Comparison of ENCODE assay signal across 38 mouse cellular contexts in the genomic region with DNA sequence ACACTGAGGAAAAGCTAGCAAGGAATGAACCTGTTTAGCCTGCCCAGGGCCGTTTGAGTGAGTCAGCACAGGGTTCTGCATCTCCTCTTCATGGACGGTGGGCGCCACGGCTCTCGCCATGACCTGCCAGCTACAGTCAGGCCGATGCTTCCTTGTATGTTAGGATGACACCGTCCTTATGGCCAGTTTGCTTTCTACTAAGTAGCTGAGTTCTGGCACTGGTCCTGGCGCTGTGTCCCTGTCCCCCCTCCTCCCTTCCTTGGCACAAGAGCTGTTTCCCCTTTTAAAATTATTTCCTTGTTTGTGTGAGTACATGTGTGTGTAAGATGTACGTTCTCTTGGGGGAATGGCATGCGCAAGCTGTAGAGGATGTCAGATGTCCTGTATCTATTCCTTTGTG. TPM values are rescaled to one million over a fixed set of nuclear protein-coding genes. Genes with fewer than 3 reads are reported as not detected.
DNase-seq lines count a peak whose midpoint lies in the region; ATAC-seq and TF ChIP-seq lines count a peak whose summit lies in the region.
"Had no signal": no experiment of that assay in that cellular context is flagged by ENCODE, and none has a peak within 500 bp of the region (broad histone marks: within the 10 kb centered on the region; RNA-seq: fewer than 3 reads in every experiment).

No protein-coding gene starts in this region.

- H3K36me3 ChIP-seq in kidney, embryonic 14.5 days (ENCODE audit: control insufficient read depth, insufficient read depth, low read length), result peaks cover 7% of the 10 kb centered on the region
- peaks cover 8% of the 10 kb centered on the region for H3K36me3 ChIP-seq in lung, embryonic 16.5 days (ENCODE audit: control insufficient read depth, insufficient read depth, low read length)
- peaks cover under 1% of the 10 kb centered on the region; the same call in 1 of the 2 replicates for H3K36me3 ChIP-seq in liver, embryonic 14.5 days (replicated peaks; ENCODE audit: control insufficient read depth, insufficient read depth, low read depth)

- no peak for ATAC-seq in kidney, embryonic 14.5 days (ENCODE audit: low FRiP score, low TSS enrichment)
- ATAC-seq in lung, embryonic 16.5 days (ENCODE audit: low read depth), result peak; percentile 62; the same call in 1 of the 2 replicates
- ATAC-seq in liver, embryonic 14.5 days (ENCODE audit: insufficient read depth), result no peak
- ATAC-seq: forebrain, embryonic 15.5 days; intestine, postnatal 0 days had no signal

- intact Hi-C loops in left cerebral cortex, postnatal 14 days (cut with DNase I), result no loop called here

- H3K27me3 ChIP-seq in kidney, embryonic 14.5 days (ENCODE audit: control insufficient read depth, insufficient read depth, low read length), result no peaks in the 10 kb centered on the region
- H3K27me3 ChIP-seq in lung, embryonic 16.5 days (ENCODE audit: control insufficient read depth, insufficient read depth, low read depth, low read length), result no peaks in the 10 kb centered on the region
- H3K27me3 ChIP-seq in liver, embryonic 14.5 days (ENCODE audit: control insufficient read depth, insufficient read depth, low read length), result no peaks in the 10 kb centered on the region
- H3K27me3 ChIP-seq: forebrain, embryonic 15.5 days; heart, embryonic 12.5 days; midbrain, embryonic 12.5 days; neural tube, embryonic 12.5 days had no signal

- H3K4me1 ChIP-seq in kidney, embryonic 14.5 days (ENCODE audit: control insufficient read depth, insufficient read depth, low read length), result no peaks in the 10 kb centered on the region
- no peaks in the 10 kb centered on the region; the same call in 1 of the 2 replicates for H3K4me1 ChIP-seq in lung, embryonic 16.5 days (replicated peaks; ENCODE audit: control insufficient read depth, insufficient read depth, low read length)
- peaks cover 30 to 38% of the 10 kb centered on the region in 2 experiments for H3K4me1 ChIP-seq in liver, embryonic 14.5 days (replicated peaks; ENCODE audit: control insufficient read depth in 2 of 2, insufficient read depth in 2 of 2, low read length in 1 of 2)
- H3K4me1 ChIP-seq: forebrain, embryonic 15.5 days; heart, embryonic 12.5 days; limb, embryonic 13.5 days; midbrain, embryonic 12.5 days; neural tube, embryonic 12.5 days had no signal

- no peak overlapping the region for H3K4me2 ChIP-seq in kidney, embryonic 14.5 days (replicated peaks; ENCODE audit: low read depth, low read length)
- H3K4me2 ChIP-seq in lung, embryonic 16.5 days (ENCODE audit: low read depth, low read length), result no peak overlapping the region
- no peak overlapping the region for H3K4me2 ChIP-seq in liver, embryonic 14.5 days (ENCODE audit: low read depth)
- H3K4me2 ChIP-seq: forebrain, embryonic 15.5 days; heart, embryonic 12.5 days; hindbrain, embryonic 14.5 days; limb, embryonic 13.5 days; midbrain, embryonic 12.5 days; neural tube, embryonic 12.5 days had no signal

- TF ChIP-seq CTCF in liver, embryonic 14.5 days (IDR thresholded peaks at IDR 0.05; ENCODE audit: low read depth), result no peak

- DNase-seq in kidney, postnatal 14 days, result peak; percentile 33
- no peak for DNase-seq in lung, postnatal 36 days
- no peak for DNase-seq in liver, embryonic 14.5 days (ENCODE audit: low read depth in 3 of 3, low spot score in 3 of 3)
- no peak for DNase-seq in left cerebral cortex, postnatal 14 days (ENCODE audit: low spot score in 2 of 2)
- DNase-seq in cerebellum, adult 11 months, result no peak
- DNase-seq: adrenal gland, adult 8-10 months; cerebellum, adult 9-10 months; cerebellum, postnatal 36 days; gastrocnemius, adult 2 months; gastrocnemius, postnatal 36 days; heart, adult 2 months; lung, adult 2 months; right cerebral cortex, adult 18-20 months; thymus, postnatal 4 days had no signal

- 82% methylated on average over 10 of the region's 10 CpGs for WGBS in kidney, embryonic 14.5 days
- 52% methylated on average over 10 of the region's 10 CpGs for WGBS in lung, embryonic 16.5 days
- 86% methylated on average over 10 of the region's 10 CpGs for WGBS in liver, embryonic 14.5 days (ENCODE audit: insufficient replicate concordance)

- no peak overlapping the region for H3K4me3 ChIP-seq in kidney, embryonic 14.5 days (ENCODE audit: low read length)
- no peak overlapping the region for H3K4me3 ChIP-seq in lung, embryonic 16.5 days (ENCODE audit: low read length)
- H3K4me3 ChIP-seq in liver, embryonic 14.5 days (ENCODE audit: insufficient read depth in 1 of 2, low read depth in 2 of 2, low read length in 2 of 2), result no peak overlapping the region
- H3K4me3 ChIP-seq: forebrain, embryonic 15.5 days; gastrocnemius, adult 2 months; heart, adult 2 months; heart, embryonic 12.5 days; left cerebral cortex, adult 2 months; limb, embryonic 13.5 days; midbrain, embryonic 12.5 days; myocyte; neural tube, embryonic 12.5 days had no signal

- no peak overlapping the region for H3K9ac ChIP-seq in kidney, embryonic 14.5 days (ENCODE audit: low read depth, low read length)
- H3K9ac ChIP-seq in lung, embryonic 16.5 days (ENCODE audit: low read length), result no peak overlapping the region
- H3K9ac ChIP-seq in liver, embryonic 14.5 days (replicated peaks), result no peak overlapping the region
- H3K9ac ChIP-seq: forebrain, embryonic 15.5 days; heart, embryonic 12.5 days; hindbrain, embryonic 14.5 days; limb, embryonic 13.5 days; midbrain, embryonic 12.5 days; neural tube, embryonic 12.5 days had no signal

- TF ChIP-seq EP300 in liver, embryonic 14.5 days (IDR thresholded peaks at IDR 0.05; ENCODE audit: low read depth), result no peak

- no peaks in the 10 kb centered on the region for H3K9me3 ChIP-seq in kidney, embryonic 14.5 days (ENCODE audit: control insufficient read depth, low read length)
- no peaks in the 10 kb centered on the region for H3K9me3 ChIP-seq in lung, embryonic 16.5 days (ENCODE audit: control insufficient read depth, low read length)
- no peaks in the 10 kb centered on the region for H3K9me3 ChIP-seq in liver, embryonic 14.5 days (ENCODE audit: control insufficient read depth, low read length)
- H3K9me3 ChIP-seq: forebrain, embryonic 15.5 days; G1E; heart, embryonic 12.5 days; limb, embryonic 13.5 days; midbrain, embryonic 12.5 days; neural tube, embryonic 12.5 days had no signal

- no peak overlapping the region for H3K27ac ChIP-seq in kidney, embryonic 14.5 days (ENCODE audit: low read depth, low read length)
- no peak overlapping the region for H3K27ac ChIP-seq in lung, embryonic 16.5 days (ENCODE audit: low read length)
- H3K27ac ChIP-seq in liver, embryonic 14.5 days, result peak overlapping the region; percentile 66; the same call in 1 of the 2 replicates
- H3K27ac ChIP-seq: forebrain, embryonic 15.5 days; gastrocnemius, adult 2 months; heart, adult 2 months; hindbrain, embryonic 14.5 days; left cerebral cortex, adult 2 months; limb, embryonic 13.5 days; midbrain, embryonic 12.5 days; neural tube, embryonic 12.5 days had no signal

RNA-seq across cellular contexts. Expression of a gene that starts 1.5 kb away (rescaled TPM):
- polyA plus RNA-seq in kidney, embryonic 14.5 days (2014; fragmentation: Nextera tagmentation; extraction: Ambion mirVana), result not detected in 2 replicates
- polyA plus RNA-seq in lung, embryonic 16.5 days (2015; fragmentation: Nextera tagmentation; extraction: Ambion mirVana), result not detected in 2 replicates
- polyA plus RNA-seq in liver, embryonic 14.5 days (2012; rRNA removed), result not detected in 2 replicates
- not detected in 2 replicates for polyA plus RNA-seq in liver, embryonic 14.5 days (2014; fragmentation: Nextera tagmentation; extraction: Ambion mirVana)
- total RNA-seq in left cerebral cortex, postnatal 14 days (2021), result not detected
- total RNA-seq: adrenal gland, adult 8-10 months; adrenal gland, postnatal 4 days; G1E; gastrocnemius, adult 2 months; gastrocnemius, postnatal 36 days; heart, adult 2 months; heart, postnatal 4 days; layer of hippocampus, postnatal 14 days; left cerebral cortex, adult 2 months; left cerebral cortex, postnatal 36 days; megakaryocyte, adult 5-6 weeks; midbrain, postnatal 0 days had no signal
- polyA plus RNA-seq: embryonic facial prominence, embryonic 11.5 days; forebrain, embryonic 15.5 days; frontal cortex, adult 2 months; G1E; heart, adult 2 months; heart, embryonic 12.5 days; heart, postnatal 0 days; hindbrain, embryonic 14.5 days; intestine, postnatal 0 days; kidney, embryonic 16.5 days; limb, embryonic 13.5 days; lung, adult 2 months; midbrain, embryonic 12.5 days; midbrain, postnatal 0 days; myocyte; neural tube, embryonic 12.5 days; spleen, adult 2 months; thymus, postnatal 0 days had no signal

RNA-seq across cellular contexts. Expression of a gene that starts 19.0 kb away (rescaled TPM):
- 45.4 and 52.3 TPM in 2 replicates for polyA plus RNA-seq in kidney, embryonic 14.5 days (2014; fragmentation: Nextera tagmentation; extraction: Ambion mirVana)
- polyA plus RNA-seq in lung, embryonic 16.5 days (2015; fragmentation: Nextera tagmentation; extraction: Ambion mirVana), result 32.9 and 33.0 TPM in 2 replicates
- 12.0 and 16.6 TPM in 2 replicates for polyA plus RNA-seq in liver, embryonic 14.5 days (2012; rRNA removed)
- 14.2 and 14.6 TPM in 2 replicates for polyA plus RNA-seq in liver, embryonic 14.5 days (2014; fragmentation: Nextera tagmentation; extraction: Ambion mirVana)
- 10 to 100 TPM; 17.2 to 17.4 TPM for total RNA-seq in left cerebral cortex, postnatal 14 days (2021)

RNA-seq across cellular contexts. Expression of a gene that starts 33.4 kb away (rescaled TPM):
- polyA plus RNA-seq in kidney, embryonic 14.5 days (2014; fragmentation: Nextera tagmentation; extraction: Ambion mirVana), result 27.5 and 30.8 TPM in 2 replicates
- 11.6 and 12.7 TPM in 2 replicates for polyA plus RNA-seq in lung, embryonic 16.5 days (2015; fragmentation: Nextera tagmentation; extraction: Ambion mirVana)
- polyA plus RNA-seq in liver, embryonic 14.5 days (2012; rRNA removed), result 12.0 and 16.3 TPM in 2 replicates
- 10.2 and 10.6 TPM in 2 replicates for polyA plus RNA-seq in liver, embryonic 14.5 days (2014; fragmentation: Nextera tagmentation; extraction: Ambion mirVana)
- total RNA-seq in left cerebral cortex, postnatal 14 days (2021), result 10 to 100 TPM; 43.2 to 48.6 TPM
